Mouse (Mus musculus) cerebellum, adult 2 months (tissue): ENCODE measurements at regions not wholly inside any gene's neighbourhood (a gene's known extent, or its start where the extent isn't known, plus 50 kb on each side); places are given as distances from the start of the nearest gene placed in this dataset.

Experiments
- CTCF ChIP-seq: fragments of 200-500 bp; IDR thresholded peaks from 2 replicates; pipeline ENCODE4 v1.5.1; 2011; ENCODE audit warnings: low read depth, mild to moderate bottlenecking, control low read depth, low read length, moderate library complexity, borderline replicate concordance; ENCODE audit not compliant: insufficient read depth
- POLR2A ChIP-seq: fragments of 200-500 bp; IDR thresholded peaks from 2 replicates; pipeline ENCODE4 v1.6.1; 2011; ENCODE audit warnings: low read length, control low read depth, borderline replicate concordance; ENCODE audit not compliant: insufficient read depth

DNA sequence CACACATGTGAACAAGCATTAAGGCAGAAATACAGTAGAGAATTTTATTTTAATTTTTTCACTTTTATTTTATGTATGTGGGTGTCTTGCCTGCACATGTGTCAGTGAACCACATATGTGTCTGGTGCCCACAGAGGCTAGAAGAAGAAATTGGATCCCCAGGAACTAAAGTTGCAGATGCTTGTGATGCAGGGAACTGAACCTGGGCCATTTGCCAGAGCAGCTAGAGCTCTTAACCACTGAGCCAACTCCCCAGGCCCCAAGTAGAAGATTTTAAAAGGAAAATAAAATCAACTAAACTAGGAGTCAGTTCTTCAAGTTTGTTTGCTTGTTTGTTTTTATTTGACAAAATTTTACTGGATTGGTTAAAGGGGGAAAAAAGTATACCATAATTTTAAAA, 185.5 kb upstream of the Kdm8 start:
- TF ChIP-seq CTCF (no peak), POLR2A (no peak)
